Mouse (Mus musculus) myocyte (in vitro differentiated cells): ENCODE measurements at regions not wholly inside any gene's neighbourhood (a gene's known extent, or its start where the extent isn't known, plus 50 kb on each side); places are given as distances from the start of the nearest gene placed in this dataset.
A peak's percentile ranks its signal among the peaks of the same experiment; 100 is the strongest.

Experiments
- CEBPB ChIP-seq: IDR thresholded peaks from 2 replicates; pipeline ENCODE4 v1.6.1; 2011; ENCODE audit warnings: mild to moderate bottlenecking, moderate library complexity; ENCODE audit not compliant: poor library complexity, insufficient read depth, severe bottlenecking
- MYOG ChIP-seq, 3 experiments: IDR thresholded peaks; one replicate each; pipeline ENCODE4 v1.6.1; 2011; ENCODE audit warnings: control low read depth in 2 of 3, low read depth in 2 of 3, mild to moderate bottlenecking in 2 of 3; ENCODE audit not compliant: insufficient read length in 2 of 3, control insufficient read depth in 1 of 3, insufficient read depth in 1 of 3
- POLR2A ChIP-seq: IDR thresholded peaks from one replicate; pipeline ENCODE4 v1.6.1; 2011; ENCODE audit warnings: low read depth, mild to moderate bottlenecking, control low read depth, moderate library complexity; ENCODE audit not compliant: insufficient read length
- POLR2AphosphoS2 ChIP-seq: IDR thresholded peaks from one replicate; pipeline ENCODE4 v1.6.1; 2011; ENCODE audit warnings: low read depth, control low read depth; ENCODE audit not compliant: insufficient read length
- USF1 ChIP-seq: IDR thresholded peaks from one replicate; pipeline ENCODE4 v1.6.1; 2011; ENCODE audit warnings: low read depth, mild to moderate bottlenecking, control low read depth, moderate library complexity

- no peak for TF ChIP-seq POLR2A
- TF ChIP-seq USF1 = no peak
- TF ChIP-seq MYOG (IDR thresholded peaks at IDR 0.05; ENCODE audit: control insufficient read depth in 1 of 3, insufficient read depth in 1 of 3, insufficient read length in 2 of 3, low read depth in 2 of 3) = no peak
- no peak for TF ChIP-seq POLR2AphosphoS2
- peak; percentile 31; the same call in 1 of the 2 replicates for TF ChIP-seq CEBPB
These were observed 289.9 kb downstream of the Phf3 start for GRCm38 (mm10) chr1:30583860-30584259.
